Mouse (Mus musculus): ENCODE results near the gene Mrgprg. TPM values are rescaled to one million over a fixed set of nuclear protein-coding genes. Genes with fewer than 3 reads are reported as not detected.

Mrgprg gene
- not detected in 2 replicates for polyA plus RNA-seq (2016; fragmentation: Nextera tagmentation; extraction: Ambion mirVana)

DNA sequence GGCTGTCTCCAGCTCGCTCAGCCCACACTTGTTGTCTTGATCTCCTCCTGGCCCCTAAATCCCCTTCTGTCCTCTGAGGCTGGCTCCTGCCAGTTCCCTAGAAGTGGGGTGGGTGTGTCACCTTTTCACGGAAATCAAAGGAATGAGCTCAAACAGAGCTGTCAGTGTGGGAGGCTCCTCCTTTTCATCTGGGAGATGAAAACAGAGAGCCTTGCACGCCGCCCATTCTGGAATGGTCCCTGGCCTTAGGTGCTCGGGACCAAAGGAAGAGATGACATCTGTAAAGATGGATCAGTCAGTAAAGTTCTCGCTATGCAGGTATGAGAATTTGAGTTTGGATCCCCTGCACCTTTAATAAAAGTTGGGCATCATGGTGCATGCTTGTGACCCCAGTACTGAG is at the start of gene Mrgprg:
Gene Mrgprg, minus strand, starts transcription at position 101 of the 400 bp plus-strand sequence.
- Histone ChIP-seq H3K27me3 (peaks cover 47% of the 10 kb centered on the region), H3K9me3 (no peaks in the 10 kb centered on the region), H3K36me3 (replicated peaks) (no peaks in the 10 kb centered on the region), H3K4me3 (replicated peaks) (no peak within 1 kb of the TSS), H3K4me2 (no peak within 1 kb of the TSS), H3K9ac (no peak within 1 kb of the TSS), H3K27ac (no peak within 1 kb of the TSS), H3K4me1 (no peaks in the 10 kb centered on the region)
- 58% methylated on average over 6 of the region's 6 CpGs for WGBS
- no peak for ATAC-seq (ENCODE audit: low FRiP score)

DNA sequence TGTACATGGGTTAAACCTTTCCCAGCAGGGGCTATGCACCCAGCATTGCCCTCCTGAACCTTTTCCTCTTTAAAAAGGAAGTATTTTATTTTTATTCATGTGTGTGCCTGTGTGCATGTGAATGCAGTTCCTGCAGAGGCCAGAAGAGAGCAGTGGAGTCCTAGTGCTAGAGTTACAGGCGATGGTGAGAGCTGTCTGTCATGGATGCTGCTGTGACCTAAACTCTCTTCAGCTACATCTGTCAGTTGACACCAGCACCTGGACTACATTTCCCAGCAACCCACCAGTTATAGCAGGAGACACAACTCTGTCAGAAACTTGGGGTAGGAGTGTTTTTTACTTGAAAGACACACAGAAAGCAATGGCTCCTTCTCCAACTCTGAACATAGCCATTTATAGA is 42.1 kb upstream of the Mrgprg start:
- Histone ChIP-seq H3K9ac (no peak overlapping the region), H3K4me1 (no peaks in the 10 kb centered on the region), H3K4me2 (no peak overlapping the region), H3K27ac (no peak overlapping the region), H3K9me3 (no peaks in the 10 kb centered on the region), H3K36me3 (replicated peaks) (peaks cover 80% of the 10 kb centered on the region), H3K27me3 (no peaks in the 10 kb centered on the region), H3K4me3 (replicated peaks) (no peak overlapping the region)
- WGBS = 50% methylated on average over 1 of the region's 1 CpGs
- ATAC-seq (ENCODE audit: low FRiP score) = no peak

DNA sequence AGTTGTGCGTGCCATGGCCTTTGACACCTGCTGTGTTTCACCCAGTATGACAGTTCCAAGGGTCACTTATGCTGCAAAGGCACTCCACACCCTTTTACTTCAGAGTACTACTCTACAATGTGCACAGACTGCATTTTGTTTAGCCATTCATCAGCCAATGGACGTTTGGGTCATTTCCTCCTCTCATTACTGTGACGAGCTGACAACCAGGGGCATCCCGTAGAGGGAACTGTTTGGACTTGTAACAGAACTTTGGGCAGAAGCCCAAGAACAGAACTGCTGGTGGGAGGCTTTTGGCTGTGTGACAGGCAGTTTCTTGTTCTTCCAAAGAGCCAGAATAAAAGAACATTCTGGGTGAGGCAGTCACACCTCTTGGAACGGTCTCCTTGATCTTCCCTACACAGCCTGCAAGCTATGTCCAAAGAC is 38.4 kb upstream of the Mrgprg start:
- Histone ChIP-seq H3K27me3 (no peaks in the 10 kb centered on the region), H3K27ac (no peak overlapping the region), H3K9me3 (no peaks in the 10 kb centered on the region), H3K9ac (no peak overlapping the region), H3K4me1 (no peaks in the 10 kb centered on the region), H3K36me3 (replicated peaks) (peaks cover 80% of the 10 kb centered on the region), H3K4me2 (no peak overlapping the region), H3K4me3 (replicated peaks) (no peak overlapping the region)
- WGBS = 68% methylated on average over 5 of the region's 5 CpGs
- ATAC-seq (ENCODE audit: low FRiP score) = no peak

DNA sequence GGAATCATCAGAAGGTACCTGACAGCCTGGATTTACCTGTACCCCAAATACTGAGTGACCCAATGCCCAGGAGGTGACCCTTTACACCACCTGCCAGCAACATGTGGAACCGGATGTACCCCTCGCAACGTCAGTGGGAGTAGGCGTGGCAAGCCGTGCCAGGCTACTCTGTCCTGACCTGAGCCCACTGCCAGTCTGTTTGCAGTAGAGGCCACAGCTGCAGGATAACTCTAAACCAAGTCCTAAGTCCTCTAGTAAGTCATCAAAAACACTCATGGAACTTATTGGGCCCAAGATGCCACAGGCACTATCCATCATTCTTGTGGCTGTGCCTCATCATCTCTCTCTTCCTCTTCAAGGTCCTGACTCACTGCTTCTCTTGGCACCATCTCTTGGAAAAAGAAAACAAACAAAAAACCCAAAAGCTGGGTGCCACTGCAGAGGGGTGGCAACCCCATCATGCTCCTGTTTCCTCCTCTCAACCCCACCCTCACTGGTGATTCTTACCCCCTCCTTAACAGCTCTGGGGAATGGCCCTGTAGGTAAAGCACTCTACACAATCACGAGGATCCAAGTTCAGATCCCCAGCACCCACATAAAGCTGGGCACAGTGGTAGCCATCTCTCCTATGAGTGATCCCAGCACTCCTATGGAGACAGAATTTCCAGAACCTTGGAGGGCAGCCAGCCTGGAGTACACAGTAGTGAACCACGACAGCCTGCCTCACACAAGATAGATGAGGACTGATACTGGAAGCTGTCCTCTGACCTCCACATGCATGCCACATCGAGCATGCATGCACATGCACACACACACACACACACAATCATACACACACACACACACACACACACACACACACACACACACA is 34.6 kb upstream of the Mrgprg start:
- no peaks in the 10 kb centered on the region for H3K9me3 ChIP-seq
- no peak overlapping the region for H3K9ac ChIP-seq
- H3K4me2 ChIP-seq = no peak overlapping the region
- no peaks in the 10 kb centered on the region for H3K27me3 ChIP-seq
- H3K36me3 ChIP-seq (replicated peaks) = peaks cover 84% of the 10 kb centered on the region
- H3K4me3 ChIP-seq (replicated peaks) = no peak overlapping the region
- no peak for ATAC-seq (ENCODE audit: low FRiP score)
- no peak overlapping the region for H3K27ac ChIP-seq
- WGBS = 91% methylated on average over 8 of the region's 8 CpGs
- no peaks in the 10 kb centered on the region for H3K4me1 ChIP-seq

DNA sequence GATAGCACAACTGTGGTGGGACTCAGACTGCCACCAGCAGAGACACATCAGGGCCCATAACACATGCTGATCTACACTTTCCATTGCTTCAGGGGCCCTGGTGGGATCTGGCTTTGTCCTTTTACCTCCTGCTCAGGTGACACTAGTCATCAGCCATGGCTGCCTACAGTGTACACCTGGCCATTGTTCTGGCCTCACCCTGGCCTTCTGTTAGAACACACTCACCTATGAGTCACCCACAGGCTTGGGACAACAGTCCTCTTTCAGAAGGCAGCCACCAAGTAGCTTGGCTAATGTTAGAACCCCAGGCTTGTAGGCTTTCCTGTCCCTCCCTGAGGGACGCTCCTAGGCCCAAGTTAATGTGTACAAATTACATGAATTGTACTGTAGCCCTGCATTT is 34.0 kb upstream of the Mrgprg start:
- H3K4me3 ChIP-seq (replicated peaks) = no peak overlapping the region

DNA sequence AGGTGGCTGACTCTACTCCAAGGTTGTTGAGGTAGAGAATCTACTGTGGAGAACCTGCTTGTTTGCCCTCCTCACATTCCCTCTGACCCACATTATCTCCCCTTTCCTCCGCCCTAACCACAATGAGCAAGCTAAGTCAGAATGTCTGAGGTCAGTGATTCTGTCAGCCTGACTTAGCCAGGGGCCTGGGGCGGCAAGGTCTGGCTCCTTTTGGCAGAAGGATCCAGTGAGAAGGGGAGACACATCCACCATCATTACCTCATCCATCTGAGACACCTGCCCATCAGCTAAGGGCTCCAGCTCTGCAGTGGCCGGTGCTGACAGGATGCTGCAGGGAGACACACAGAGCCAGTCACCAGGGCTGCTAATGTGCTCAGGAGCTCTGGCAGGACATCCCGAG is 32.0 kb upstream of the Mrgprg start:
- H3K27me3 ChIP-seq = no peaks in the 10 kb centered on the region
- no peak overlapping the region for H3K27ac ChIP-seq
- no peak for ATAC-seq (ENCODE audit: low FRiP score)
- no peak overlapping the region for H3K4me2 ChIP-seq
- whole genome bisulfite sequencing = 90% methylated on average over 4 of the region's 4 CpGs
- H3K4me1 ChIP-seq = no peaks in the 10 kb centered on the region
- H3K9ac ChIP-seq = no peak overlapping the region
- H3K36me3 ChIP-seq (replicated peaks) = peaks cover 80% of the 10 kb centered on the region
- H3K9me3 ChIP-seq = no peaks in the 10 kb centered on the region
- H3K4me3 ChIP-seq (replicated peaks) = no peak overlapping the region

More for the DNA sequence above, 34.0 kb upstream of the Mrgprg start:
- no peaks in the 10 kb centered on the region for H3K4me1 ChIP-seq
- peaks cover 89% of the 10 kb centered on the region for H3K36me3 ChIP-seq (replicated peaks)
- 89% methylated on average over 1 of the region's 1 CpGs for WGBS
- H3K27ac ChIP-seq = no peak overlapping the region
- H3K9ac ChIP-seq = no peak overlapping the region
- H3K27me3 ChIP-seq = no peaks in the 10 kb centered on the region
- no peak for ATAC-seq (ENCODE audit: low FRiP score)
- no peaks in the 10 kb centered on the region for H3K9me3 ChIP-seq
- no peak overlapping the region for H3K4me2 ChIP-seq

DNA sequence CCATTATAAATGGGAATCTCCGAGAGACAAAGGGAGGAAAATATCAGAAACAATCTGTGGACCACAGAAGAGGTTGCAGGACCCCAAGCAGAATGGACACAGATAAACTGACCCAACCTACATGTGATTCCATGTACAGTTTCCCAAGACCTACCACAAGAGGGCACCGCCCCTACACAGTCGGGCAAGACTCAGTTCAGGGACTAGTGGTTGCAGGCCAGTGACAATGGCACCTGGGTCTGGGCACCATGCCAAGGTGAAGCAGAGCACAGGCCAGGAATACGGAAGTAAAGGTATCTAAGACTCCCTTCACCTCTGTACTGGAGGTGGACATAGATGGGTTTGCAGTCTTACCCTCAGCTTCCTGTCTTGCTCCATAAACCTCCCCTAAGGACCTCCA is 26.3 kb upstream of the Mrgprg start:
- Histone ChIP-seq H3K36me3 (replicated peaks) (peaks cover 32% of the 10 kb centered on the region), H3K4me1 (no peaks in the 10 kb centered on the region), H3K9ac (no peak overlapping the region), H3K4me2 (no peak overlapping the region), H3K9me3 (no peaks in the 10 kb centered on the region), H3K4me3 (replicated peaks) (no peak overlapping the region), H3K27me3 (no peaks in the 10 kb centered on the region), H3K27ac (no peak overlapping the region)
- WGBS = 65% methylated on average over 4 of the region's 4 CpGs
- no peak for ATAC-seq (ENCODE audit: low FRiP score)

DNA sequence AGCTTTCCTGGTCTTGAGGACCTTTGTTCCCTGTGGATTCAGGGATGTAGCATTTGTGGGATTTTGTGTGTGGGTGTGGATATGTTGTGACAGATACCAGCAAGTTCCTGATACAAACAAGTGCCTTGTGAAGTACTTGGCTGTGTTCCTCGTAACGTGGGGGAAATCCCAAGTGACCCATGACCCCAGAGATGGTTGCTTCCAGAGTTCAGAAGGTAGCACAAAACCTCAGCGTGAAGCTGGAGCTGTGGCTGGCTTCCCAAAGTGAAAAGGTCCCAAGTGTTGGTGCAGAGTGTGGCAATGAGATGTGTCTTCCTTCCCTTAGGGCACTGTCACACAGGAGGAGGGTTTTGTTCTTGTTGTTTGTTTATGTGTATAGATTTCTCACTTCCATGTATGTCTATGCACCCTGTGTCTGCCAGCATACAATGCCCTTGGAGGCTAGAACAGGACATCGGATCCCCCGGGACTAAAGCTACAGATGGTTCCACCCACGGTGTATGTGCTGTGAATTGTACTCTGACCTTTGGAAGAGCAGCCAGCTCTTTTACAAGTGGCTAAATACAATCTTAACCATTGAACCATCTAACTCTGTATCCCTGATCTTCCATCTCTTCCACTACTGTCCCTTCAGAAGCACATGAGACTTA is 25.7 kb upstream of the Mrgprg start:
- Histone ChIP-seq H3K9me3 (no peaks in the 10 kb centered on the region), H3K27me3 (no peaks in the 10 kb centered on the region), H3K9ac (no peak overlapping the region), H3K4me2 (no peak overlapping the region), H3K27ac (no peak overlapping the region), H3K36me3 (replicated peaks) (peaks cover 26% of the 10 kb centered on the region), H3K4me1 (no peaks in the 10 kb centered on the region), H3K4me3 (replicated peaks) (no peak overlapping the region)
- 80% methylated on average over 6 of the region's 6 CpGs for WGBS
- no peak for ATAC-seq (ENCODE audit: low FRiP score)

DNA sequence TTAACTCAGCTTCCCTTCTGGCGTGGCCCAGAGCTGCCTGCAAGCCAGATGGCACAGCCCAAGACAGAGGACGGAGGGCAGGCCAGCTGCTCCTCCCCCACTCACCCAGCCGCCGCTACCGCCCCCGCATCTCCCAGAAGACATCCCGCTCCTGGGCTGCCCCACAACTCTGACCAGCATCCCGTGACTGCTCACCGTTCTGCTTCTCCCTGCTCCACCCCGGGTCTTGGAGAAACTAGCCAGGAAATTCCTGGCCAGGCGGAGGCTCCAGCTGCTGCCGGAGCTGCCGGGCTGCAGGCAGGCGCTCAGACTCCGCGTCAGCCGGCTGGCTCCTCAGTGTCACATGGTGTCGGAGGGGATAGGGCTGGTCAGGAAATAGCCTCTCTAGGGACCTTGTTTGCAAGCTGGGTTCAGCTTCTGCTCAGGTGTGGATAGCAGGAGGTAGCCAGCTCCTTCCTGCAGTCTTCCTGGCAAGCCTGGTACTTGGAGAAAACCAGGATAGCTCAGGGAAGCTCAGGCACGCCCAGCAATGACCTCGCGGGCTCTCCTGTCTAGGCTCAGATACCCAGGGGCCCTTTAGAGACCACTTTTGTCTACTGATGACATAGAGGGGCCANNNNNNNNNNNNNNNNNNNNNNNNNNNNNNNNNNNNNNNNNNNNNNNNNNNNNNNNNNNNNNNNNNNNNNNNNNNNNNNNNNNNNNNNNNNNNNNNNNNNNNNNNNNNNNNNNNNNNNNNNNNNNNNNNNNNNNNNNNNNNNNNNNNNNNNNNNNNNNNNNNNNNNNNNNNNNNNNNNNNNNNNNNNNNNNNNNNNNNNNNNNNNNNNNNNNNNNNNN is 17.4 kb upstream of the Mrgprg start, which contains the start of gene Mrgpre:
Gene Mrgpre, minus strand, starts transcription at position 505 of the 834 bp plus-strand sequence.
- Histone ChIP-seq H3K9me3 (no peaks in the 10 kb centered on the region), H3K27ac (peak within 1 kb of the TSS; percentile 69), H3K4me1 (peaks cover 22% of the 10 kb centered on the region), H3K27me3 (0 out of 2 replicates have a peak, but pooled peaks cover 10% of the 10 kb centered on the region), H3K9ac (peak within 1 kb of the TSS; percentile 61), H3K4me2 (peak within 1 kb of the TSS; percentile 75), H3K4me3 (replicated peaks) (peak within 1 kb of the TSS; percentile 49), H3K36me3 (replicated peaks) (no peaks in the 10 kb centered on the region)
- ATAC-seq (ENCODE audit: low FRiP score) = peak; percentile 90
- 2% methylated on average over 21 of the region's 21 CpGs for WGBS

DNA sequence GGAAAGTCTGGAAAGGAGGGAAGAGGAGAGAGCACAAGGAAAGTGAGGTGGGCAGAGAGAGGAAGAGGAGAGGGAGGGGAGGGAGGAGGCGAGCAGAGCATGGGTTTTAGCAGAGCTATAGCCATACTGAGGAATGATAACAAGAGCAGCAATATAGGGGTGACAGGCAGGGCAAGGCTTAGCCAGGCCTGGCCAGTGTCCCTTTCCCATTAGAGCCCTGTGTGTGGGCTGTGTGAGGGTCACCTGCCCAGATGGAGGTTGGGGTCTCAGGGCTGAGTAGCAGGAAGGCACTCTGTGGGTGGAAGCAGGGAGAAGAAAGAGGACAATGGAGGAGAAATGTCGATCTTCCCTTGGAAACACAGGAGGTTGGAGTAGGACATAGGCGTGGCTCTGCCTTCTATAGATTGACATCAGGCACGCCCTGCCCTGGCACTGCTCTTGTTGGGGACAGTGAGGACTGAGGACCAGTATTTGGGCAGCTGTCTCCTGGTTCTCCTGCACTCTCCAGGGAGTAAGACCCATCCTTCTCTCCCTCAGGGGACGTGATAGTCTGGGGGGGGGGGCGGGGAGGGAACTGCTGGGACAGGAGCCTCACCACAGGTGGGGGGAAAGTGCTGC is 16.7 kb upstream of the Mrgprg start:
- Histone ChIP-seq H3K36me3 (replicated peaks) (no peaks in the 10 kb centered on the region), H3K4me2 (peak overlapping the region; percentile 75), H3K27me3 (0 out of 2 replicates have a peak, but pooled peaks cover 10% of the 10 kb centered on the region), H3K9me3 (no peaks in the 10 kb centered on the region), H3K4me3 (replicated peaks) (peak overlapping the region; percentile 49), H3K4me1 (peaks cover 22% of the 10 kb centered on the region), H3K9ac (peak overlapping the region; percentile 61), H3K27ac (peak overlapping the region; percentile 69)
- ATAC-seq (ENCODE audit: low FRiP score) = peak; percentile 72
- 16% methylated on average over 6 of the region's 6 CpGs for WGBS

DNA sequence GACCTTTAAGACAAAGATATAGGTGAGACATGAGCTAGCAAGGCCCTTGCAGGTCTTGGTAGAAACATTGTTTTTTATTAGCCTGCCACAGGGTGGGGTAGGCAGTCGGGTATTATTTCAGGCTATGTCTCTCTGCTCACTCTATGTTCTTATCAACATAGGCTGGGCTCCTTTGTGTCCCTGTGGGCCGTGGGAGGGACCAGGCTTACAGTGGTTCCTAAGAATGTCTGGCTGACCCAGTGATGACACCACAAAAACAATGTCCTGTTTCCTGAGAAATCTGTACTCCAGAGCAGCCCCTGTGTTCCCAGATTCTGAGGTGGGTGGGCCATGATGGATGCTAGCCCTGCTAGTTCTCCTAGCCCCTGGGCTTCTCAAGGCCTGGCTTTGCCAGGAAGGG is 10.6 kb upstream of the Mrgprg start:
- H3K36me3 ChIP-seq (replicated peaks) = no peaks in the 10 kb centered on the region
- H3K27me3 ChIP-seq = peaks cover 12% of the 10 kb centered on the region; the same call in 1 of the 2 replicates
- no peak overlapping the region for H3K4me2 ChIP-seq
- no peak overlapping the region for H3K9ac ChIP-seq
- H3K27ac ChIP-seq = no peak overlapping the region
- 70% methylated on average over 2 of the region's 2 CpGs for WGBS
- H3K4me1 ChIP-seq = no peaks in the 10 kb centered on the region
- no peaks in the 10 kb centered on the region for H3K9me3 ChIP-seq
- no peak overlapping the region for H3K4me3 ChIP-seq (replicated peaks)
- no peak for ATAC-seq (ENCODE audit: low FRiP score)
